Mouse (Mus musculus): ENCODE data around the gene Prkar1b.

Gene Prkar1b

DNA sequence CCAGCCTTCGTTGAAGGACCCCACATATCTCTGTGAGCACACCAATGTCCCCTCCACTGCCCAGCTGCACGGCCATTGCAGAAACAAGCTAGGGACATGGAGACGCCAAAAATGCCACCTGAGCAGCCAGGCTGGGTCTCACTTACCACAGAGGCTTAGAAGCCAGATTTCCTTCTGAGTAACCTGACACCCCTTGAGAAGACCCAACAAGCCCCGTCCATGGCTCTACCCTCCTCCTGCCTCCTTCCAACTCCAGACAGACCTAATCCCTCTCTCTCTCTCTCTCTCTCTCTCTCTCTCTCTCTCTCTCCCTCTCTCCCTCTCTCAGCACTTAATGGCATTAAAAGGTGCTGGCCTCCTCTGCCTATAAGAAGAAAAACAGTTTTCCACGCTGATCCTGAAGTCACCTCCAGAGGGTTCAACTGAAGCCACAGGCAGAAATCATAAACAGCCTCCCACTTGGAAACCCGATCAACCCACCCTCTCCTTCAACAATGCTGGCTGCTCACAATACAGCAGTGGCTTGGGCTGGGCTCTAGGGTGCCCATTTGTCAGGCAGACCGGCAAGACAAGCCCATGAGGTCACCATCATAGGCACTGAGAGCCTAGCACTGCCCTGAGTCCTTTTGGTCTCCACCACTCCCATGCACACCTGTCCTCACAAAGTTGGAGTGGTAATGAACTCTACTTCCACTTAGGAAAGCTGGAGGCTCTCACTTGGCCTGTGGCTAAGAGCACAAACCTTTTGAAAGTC, 82.8 kb downstream of the Prkar1b start:
- no peak for DNase-seq (ENCODE audit: low read depth, low spot score)

DNA sequence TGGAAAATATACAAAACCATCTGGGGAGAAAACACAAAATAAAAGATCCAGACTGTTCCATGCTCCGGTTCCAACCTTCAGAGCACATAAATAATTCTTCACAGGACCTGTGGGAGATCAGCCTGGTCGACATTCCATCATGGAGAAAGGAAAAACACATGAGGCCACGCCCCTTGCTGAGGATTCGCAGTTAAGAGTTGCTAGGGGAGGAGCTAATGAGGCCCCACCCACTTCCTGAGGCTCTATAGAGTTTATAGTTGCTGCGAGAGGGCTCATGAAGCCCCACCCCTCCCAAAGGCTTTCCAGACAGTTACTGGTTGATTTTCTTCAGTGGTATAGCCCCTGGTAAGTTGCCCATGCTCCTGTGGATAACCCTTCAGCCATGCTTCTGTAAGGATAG, 85.2 kb downstream of the Prkar1b start:
- no peak for DNase-seq (ENCODE audit: low read depth, low spot score)

DNA sequence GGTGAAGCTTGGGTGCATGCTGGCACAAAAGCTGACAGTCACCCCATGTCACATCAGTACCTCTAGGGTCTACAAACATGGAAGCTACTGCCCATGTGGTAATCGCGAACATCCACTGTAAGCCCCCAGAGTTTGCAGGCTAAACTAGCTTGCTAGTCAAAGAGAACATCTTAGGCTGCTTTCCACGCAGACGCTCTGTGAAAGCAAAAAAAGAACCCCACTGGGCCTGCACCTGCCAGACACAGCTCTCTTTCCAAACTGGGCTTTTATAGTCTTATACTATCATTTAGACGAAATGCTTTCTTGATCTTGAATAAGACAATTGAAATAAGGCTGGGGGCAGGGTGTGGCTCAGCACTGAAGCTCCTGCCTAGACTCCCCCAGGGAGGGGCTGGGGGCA, 88.1 kb downstream of the Prkar1b start:
- no peak for DNase-seq (ENCODE audit: low read depth, low spot score)

DNA sequence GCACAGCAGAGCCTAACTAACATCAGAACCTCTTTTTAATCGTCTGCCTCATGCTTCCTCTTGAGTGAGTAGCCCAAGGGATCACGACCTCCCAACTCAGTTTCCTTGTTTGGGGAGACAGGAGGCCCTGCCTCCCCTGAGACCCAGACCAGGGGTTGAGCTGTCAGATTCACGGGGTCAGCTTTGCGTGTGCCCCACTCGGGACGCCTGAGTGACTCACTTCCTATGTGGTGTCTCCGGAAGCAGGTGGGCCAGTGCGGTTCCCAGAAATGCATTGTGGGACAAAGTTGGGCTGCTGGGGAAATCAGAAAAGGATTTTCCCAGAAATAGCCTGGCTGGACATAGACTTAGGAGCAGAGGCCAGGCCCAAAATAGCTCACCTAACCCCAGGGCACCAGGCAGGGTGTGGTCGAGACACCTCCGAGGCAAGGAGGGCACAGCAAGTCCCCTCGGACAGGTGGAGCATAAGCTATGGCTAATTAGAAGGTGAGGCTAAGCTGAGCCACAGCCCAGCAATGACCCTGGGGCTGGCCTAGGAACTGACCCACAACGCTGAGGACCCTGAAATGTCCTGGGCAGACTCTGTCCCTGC, 89.2 kb downstream of the Prkar1b start:
- no peak for DNase-seq (ENCODE audit: low read depth, low spot score)

DNA sequence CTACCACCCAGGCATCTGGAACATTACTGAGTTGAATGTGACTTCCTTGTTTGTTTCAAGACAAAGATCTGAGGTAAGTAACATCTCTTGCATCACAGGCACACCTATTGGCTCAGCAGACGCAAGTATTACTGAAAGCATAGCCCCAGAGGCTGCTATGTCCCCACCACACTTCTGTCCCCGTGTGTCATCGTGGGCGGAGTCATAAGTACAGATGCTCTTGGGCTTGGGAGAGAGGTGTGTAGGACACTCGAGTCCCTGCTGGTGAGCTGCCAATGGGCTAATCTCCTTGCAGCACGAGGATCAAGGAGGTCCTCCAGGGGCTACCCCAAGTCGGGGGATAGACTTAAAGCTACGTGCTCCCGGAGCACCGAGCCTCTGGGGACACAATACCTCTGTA, 96.6 kb downstream of the Prkar1b start:
- no peak for DNase-seq (ENCODE audit: low read depth, low spot score)

DNA sequence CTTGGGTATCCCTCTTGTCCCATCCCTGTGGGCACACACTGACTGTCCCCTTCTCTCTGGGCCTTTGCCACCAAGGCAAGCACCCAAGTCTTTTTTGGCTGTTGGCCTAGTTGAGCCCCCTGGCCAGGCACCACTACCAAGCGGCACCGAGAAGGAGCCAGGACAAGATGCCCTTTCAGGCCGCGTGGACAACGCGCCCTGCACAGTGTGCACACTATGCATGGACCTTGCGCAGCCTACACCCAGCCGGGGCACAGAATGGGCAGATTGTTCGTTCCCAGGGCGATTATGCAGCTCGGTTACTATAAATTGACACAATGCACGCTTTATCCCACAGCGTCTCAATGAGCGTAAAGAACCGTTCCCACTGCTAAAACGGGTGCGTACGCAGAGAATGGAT, 98.5 kb downstream of the Prkar1b start:
- no peak for DNase-seq (ENCODE audit: low read depth, low spot score)

DNA sequence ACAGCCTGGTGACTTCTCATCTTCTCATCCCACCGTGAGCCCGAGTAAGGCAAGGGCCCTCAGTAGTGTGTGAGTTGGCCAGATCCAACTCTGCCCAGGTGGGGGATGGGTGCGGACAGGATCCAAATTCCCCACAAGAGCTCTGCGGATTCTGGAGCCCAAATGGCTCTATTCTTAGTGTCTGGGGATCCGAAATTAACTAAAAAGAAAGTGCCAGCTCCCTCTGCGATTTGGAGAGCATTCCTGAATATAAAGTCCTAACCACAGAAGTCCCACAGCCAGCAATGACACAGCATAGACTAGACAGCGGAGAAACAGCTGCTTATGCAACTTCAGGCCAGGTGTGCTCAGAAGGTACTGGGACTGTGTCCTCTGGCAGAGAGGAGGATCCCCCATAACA, 100.4 kb downstream of the Prkar1b start:
- no peak for DNase-seq (ENCODE audit: low read depth, low spot score)

DNA sequence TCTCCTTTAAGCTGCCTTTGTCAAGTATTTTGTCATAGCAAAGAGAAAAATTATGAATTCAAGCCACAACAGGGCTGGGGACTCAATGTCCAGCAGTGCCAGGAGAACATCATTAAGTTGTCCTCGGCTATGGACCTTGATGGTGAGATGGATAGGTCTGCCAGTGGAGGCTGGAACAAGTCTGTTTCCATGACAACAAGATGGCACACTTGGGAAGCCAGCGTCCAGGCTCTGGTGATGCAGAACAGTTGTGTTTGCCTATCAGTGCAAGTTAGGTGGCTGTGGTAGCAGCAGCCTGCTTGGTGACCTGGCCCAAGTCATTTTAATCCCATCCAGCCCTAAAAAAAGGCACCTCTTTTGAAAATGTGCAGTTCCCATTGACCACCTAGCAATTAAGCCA, 102.6 kb downstream of the Prkar1b start:
- no peak for DNase-seq (ENCODE audit: low read depth, low spot score)

DNA sequence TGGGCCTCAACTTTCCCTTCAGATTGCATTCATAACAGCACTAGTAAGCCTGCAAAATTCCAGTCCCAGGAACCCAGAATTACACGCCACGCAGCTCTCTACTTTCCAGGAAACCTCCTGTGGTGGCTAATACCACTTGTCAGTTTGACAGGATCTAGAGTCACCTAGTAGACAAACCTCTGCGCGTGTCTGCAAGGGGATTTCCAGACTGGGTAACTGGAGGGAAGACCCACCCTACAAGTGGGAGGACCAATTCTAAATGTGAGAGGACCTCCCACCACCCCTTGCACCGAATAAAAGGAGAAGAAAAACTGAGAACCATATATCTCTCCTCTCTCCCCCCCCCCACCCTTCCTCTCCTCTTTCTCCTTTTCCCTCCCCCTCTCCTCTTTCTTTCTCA, 103.2 kb downstream of the Prkar1b start:
- no peak for DNase-seq (ENCODE audit: low read depth, low spot score)

DNA sequence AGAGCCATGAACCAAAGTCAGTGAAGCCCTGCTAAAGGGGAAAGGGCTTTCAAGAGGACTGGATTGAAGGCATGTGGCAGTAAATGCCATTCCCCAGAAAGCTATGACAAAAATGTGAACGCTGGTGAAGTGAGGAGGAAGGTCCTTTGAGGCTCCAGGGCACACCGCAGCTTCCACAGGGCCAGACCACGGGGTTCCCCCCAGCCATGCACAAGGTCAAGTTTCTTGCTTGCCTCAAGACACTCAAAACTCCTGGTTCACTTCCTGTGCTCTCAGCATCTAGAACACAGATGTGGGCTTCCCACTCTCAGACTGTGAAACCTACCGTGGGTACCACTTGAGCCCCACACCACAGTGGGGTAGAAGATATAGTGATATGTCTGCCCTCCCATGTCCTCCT, 106.3 kb downstream of the Prkar1b start:
- DNase-seq (ENCODE audit: low read depth, low spot score) = no peak

DNA sequence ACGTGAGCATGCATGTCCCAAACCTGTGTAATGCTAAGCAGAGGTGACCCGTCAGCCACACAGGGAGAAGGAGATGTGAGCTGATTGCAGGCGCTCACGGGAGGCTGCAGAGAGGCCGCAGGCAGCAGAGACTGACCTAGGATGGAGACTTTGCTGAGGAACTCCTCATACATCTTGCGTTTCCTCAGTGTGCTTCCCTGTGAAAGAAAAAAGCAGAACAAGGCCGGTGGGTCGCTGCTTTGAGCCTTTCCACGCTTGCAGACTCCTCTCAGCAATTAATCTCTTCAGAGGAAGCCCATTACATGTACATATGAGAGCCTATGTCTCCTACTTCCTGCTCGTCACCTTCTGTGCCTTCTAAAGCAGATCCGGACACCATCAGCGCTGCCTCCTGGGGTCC, 107.5 kb downstream of the Prkar1b start:
- DNase-seq (ENCODE audit: low read depth, low spot score) = no peak

DNA sequence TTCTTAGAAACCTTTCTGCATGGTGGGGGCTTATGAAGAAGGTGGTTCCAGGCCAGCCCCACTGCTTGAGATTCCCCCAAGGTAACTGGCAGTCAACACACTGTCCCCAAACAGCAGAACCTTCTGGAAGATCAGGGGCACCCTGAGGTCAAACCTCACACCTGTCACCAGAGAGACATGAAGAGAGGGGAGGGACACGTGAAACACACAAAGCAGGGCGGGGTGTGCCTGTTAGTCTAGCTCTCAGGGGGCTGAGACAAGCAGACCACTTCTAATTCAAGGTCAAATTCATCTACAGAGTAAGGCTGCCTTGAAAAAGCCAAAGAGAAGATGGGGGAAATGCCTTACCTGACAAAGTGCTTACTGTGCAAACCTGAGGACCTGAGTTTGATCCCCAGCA, 114.6 kb downstream of the Prkar1b start:
- DNase-seq (ENCODE audit: low read depth, low spot score) = no peak

DNA sequence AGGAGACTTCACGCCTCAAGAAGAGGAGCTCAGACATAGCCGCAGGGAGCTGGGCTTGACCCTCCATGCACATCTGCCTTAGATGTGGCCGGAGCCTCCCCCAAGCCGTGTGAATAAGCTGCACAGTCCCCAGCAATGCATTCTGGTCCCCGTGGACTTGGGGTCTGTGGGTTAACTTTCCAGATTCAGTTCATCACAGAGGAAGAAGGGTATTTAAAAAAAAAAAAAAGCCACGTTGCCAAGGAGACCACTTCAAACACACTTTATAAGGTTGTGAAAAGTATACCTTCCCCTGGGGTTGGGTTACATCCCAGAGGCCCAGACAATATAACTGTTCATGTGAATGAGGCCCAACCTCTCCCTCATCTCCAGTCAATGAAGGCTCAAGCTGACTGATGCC, 115.1 kb downstream of the Prkar1b start:
- DNase-seq (ENCODE audit: low read depth, low spot score) = no peak

DNA sequence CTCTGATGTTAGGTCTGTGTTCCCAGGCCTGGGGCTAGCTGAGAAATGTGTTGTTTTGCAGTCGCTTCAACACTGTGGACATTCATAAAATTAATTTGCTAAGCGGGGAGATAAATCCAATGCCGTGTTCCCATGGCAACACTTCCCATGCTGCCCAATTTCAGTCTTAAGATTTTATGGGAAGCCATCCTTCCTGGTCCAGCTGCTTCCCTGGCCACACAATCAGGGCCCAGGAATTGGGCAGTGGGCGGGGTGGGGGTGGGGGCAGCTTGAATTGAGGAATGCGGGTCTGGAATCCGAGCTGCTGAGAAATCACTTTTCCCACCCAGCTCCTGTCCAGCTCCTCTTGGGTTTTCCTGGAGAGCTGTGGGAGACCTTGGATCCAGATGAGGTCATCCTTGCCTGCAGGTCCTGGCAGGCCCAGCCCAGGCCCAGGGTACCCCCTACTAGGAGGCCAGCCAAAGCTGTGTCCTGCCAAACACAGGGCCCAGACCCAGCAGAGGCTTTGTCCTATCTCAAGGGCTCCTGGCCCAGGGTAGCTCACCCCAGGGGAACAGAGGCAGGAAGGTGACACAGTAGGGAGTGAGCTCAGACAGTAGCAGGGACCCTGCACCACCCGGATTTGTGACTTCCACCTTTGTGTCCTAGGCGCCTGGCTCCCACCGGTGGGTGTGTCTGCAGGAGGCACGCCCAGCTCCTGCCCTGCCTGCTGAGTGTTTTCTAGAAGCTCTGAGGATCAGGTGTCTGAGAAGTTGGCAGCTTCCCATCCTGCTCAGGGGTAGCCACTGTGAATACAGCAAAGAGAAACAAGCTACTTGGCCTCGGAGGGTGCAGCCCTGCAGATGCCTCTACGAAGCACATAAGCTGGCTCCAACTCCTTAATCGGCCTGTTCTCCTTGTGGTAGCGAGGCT, 116.1 kb downstream of the Prkar1b start:
- DNase-seq (ENCODE audit: low read depth, low spot score) = no peak

DNA sequence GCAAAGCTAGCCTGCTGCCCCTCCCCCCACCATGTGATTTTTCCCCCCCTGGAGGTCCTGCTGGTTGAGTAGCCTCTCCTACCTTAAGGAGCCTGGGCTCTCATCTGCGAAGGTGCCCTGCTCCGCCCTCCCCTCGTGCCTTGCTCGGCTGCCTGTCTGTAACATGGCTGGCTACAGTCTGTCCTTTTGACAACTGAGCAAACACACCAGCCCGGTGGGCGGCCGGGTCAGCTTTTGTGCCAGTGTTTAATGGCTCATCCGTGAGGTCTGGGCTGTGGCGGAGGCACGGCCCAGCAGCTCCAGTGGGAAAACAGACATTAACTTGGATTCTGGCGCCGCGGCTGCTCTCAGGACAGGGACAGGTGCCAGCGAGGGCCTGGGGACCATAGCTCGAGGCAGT, 122.2 kb downstream of the Prkar1b start:
- no peak for DNase-seq (ENCODE audit: low read depth, low spot score)

DNA sequence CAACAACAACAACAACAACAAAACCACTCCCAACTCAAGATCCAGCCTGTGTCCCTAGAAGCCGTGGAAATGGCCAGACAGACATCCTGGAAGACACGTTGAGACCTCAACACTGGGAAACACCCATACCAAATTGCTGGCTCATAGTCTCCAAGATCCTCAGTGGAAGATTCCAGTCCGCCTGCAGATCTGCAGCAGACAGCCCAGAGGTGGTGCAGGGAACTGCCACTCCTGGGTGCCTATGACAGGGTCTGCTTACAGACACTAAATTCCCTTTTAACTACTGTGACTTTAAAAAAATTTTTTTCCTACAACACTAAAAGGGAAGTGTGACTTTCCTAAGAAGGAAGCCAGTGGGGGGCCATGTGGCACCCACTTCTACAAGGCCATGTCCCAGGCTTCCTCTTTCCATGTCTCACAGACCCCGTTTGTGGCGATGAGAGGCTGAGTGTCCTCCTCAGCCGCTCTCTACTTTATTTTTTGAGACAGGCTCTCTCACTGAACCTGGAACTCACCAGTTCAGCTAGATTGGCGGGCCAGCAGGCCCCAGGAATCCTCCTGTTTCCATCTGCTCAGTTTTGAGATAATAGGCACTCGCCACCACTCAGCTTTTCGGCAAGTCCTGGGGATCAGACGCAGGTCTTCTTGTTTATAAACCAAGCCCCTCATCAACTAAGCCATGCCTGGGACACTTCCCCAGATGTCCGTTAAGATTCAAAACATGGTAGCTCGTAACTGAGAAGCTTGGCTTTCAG, 125.3 kb downstream of the Prkar1b start:
- DNase-seq (ENCODE audit: low read depth, low spot score) = no peak

DNA sequence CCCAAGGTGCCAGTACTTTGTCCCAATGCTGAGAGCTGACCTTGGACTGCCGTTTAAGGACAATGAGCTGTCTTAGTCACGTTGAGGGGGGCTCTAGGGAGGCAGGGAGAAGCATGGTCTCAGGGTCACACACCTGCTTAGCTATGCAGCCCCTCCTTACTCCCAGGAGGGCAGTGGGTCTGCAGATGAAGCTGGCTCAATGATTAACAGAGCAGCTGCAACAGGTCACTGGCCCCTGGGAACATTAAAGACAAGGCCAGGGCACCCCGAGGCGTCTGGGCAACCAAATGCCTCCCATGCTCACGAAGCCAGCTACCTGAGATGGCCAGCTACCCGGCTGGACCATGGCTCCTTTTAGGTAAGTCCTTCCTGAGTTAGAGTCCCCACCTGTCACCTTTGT, 129.2 kb downstream of the Prkar1b start:
- no peak for DNase-seq (ENCODE audit: low read depth, low spot score)

DNA sequence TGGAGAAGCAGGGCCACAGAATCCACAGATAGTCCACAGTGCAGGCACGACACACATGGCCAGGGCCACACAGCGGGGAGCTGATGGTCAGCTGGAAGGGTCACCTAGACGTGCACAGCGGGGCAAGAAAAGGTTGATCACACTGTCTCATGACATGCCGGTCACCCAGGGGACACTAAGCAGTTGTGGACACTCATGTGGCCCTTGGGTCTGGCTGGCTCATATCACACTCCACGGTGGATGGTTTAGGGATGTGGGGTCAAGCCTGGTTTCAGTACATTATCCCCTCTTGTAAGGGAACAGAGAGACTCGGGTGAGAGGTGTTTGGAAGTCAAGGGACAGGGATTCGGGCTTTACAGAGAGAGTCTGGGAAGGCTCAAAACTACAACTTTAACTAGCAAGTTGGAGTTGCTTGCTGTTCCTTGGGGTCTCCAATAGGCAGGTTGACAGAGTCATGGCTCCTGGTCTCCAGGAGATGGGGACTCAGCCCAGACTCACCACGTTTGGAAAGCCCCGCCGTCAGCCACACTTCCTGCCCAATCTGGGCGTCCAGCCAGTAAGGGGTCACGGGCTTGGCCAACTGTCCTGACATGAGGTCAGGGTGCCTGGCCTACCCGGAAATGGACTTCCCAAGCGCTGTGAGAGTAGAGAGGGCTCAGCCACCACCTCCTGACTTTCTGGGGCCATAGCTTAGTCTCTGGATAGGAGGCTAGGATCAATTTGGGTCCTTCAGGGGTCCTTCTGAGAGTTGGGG, 132.3 kb downstream of the Prkar1b start:
- DNase-seq (ENCODE audit: low read depth, low spot score) = no peak

DNA sequence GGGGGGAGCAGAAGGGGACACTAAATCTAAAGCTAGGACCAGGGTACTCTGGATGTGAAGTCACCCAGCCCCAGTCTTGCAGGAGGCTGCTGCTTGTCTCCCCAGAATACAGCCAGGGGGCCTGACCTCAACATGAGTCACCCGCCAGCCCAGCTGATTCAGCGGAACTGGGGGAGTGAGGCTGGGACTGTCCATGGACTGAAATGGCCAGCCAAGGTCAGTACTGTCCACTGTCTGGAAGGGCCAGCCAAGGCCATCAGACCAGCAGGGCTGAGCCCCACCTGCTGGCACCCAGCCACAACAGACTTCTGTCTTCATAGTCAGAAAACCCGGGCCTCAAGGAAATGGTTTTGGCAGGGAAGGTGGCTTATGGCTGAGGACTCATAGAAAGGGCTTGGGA, 134.7 kb downstream of the Prkar1b start:
- DNase-seq (ENCODE audit: low read depth, low spot score) = no peak

DNA sequence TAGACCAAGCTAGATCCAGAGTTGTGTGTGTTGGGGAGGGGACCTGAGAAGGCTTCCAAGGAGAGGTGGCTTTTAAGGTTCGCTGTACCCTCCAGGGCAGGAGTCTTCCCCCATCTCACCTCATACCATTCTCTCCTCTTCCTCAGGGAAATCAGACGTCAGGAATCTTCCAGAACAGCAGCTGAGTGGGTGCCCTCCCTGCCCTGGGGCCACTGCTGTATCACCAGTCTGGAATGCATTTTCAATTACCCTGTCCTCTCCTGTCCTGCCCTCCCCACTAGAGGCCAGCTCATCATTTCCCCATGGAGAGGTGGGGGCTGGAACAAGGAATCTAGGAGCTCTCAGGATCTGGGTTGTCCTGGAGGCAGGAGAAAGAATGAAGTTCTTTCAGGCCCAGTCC, 139.2 kb downstream of the Prkar1b start:
- DNase-seq (ENCODE audit: low read depth, low spot score) = no peak

DNA sequence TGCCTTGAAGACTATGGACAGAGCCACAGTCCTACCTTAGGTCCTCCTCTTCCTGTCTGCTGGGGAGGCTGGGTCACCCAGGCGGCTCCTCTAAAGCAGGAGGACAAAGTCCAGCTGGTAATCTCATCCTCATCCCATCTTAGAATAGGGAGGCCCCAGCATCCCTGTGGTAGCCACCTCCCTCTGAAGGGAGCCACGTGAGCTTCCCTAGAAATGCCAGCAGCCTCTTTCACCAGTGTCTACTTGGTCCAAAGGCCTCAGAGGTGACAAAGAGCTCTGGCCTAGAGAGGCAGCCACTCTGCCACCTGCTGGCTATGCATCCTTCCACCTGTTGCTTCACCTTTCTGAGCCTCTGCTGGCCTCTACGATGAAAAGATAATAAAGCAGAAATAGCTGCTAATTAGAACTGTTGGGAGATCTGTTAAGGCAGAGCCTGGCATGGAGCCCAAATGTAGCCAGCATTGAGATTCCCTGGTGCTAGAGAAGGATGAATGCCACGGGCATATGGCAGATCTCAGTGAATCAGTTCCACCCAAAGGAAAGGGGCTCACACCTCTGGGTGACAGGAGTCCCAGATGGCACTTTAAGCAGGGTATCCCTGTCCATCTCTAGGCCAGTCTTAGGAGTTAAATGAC, 142.5 kb downstream of the Prkar1b start:
- no peak for DNase-seq (ENCODE audit: low read depth, low spot score)
